Mouse (Mus musculus): ENCODE measurements around the gene Eif4a2. TPM values are rescaled to one million over a fixed set of nuclear protein-coding genes. Genes with fewer than 3 reads are reported as not detected.
A peak's percentile ranks its signal among the peaks of the same experiment; 100 is the strongest.

Eif4a2 gene
- polyA plus RNA-seq, 1 experiment: 143 TPM

GRCm38 (mm10) chr16:23145211-23145610 is 38.0 kb downstream of the Eif4a2 start:
- WGBS: 80% methylated on average over 5 of the region's 5 CpGs
- no peaks in the 10 kb centered on the region for H3K4me1 ChIP-seq (ENCODE audit: control insufficient read depth, insufficient read depth, low read length)
- DNase-seq: no peak
- H3K27me3 ChIP-seq (replicated peaks; ENCODE audit: control insufficient read depth, insufficient read depth, low read length): no peaks in the 10 kb centered on the region
- TF ChIP-seq CTCF (conservative IDR thresholded peaks at IDR 0.05; ENCODE audit: insufficient read depth, insufficient read length, low read depth, low read length) (no peak), POLR2A (IDR thresholded peaks at IDR 0.05; ENCODE audit: low read depth, low read length) (no peak)
- H3K36me3 ChIP-seq (ENCODE audit: control insufficient read depth, insufficient read depth, low read length): no peaks in the 10 kb centered on the region
- H3K27ac ChIP-seq (ENCODE audit: insufficient read depth, low read depth, low read length): no peak overlapping the region
- H3K4me3 ChIP-seq (ENCODE audit: insufficient read depth, low read depth, low read length): no peak overlapping the region

GRCm38 (mm10) chr16:23146280-23146679 is 39.0 kb downstream of the Eif4a2 start, which contains the start of gene Adipoq:
TSS of gene Adipoq (plus strand) at chr16:23146536.
- WGBS: 91% methylated on average over 3 of the region's 3 CpGs
- Histone ChIP-seq H3K27ac (ENCODE audit: insufficient read depth, low read depth, low read length) (no peak within 1 kb of the TSS), H3K4me1 (ENCODE audit: control insufficient read depth, insufficient read depth, low read length) (no peaks in the 10 kb centered on the region)

DNA sequence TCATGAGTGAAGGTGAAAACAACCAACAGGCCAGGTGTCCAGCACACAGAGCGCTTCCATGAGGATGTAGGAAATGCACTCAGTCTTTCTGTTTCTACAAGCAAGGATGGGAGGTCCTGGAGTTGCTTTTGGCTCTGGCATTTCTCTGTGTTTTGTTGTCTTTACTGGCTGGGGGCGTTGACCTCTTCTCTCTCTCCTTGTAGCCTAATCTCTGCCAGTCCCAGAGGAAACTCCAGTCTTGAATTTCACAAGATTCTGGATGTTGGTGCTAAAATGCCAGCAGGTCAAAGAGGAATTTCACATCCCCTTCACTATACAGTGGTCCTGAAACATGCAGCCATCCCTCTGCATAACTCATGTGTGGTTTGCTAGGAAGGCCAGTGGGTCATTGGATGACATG is 41.7 kb downstream of the Eif4a2 start:
- Histone ChIP-seq H3K36me3 (ENCODE audit: control insufficient read depth, insufficient read depth, low read length) (no peaks in the 10 kb centered on the region), H3K4me3 (ENCODE audit: insufficient read depth, low read depth, low read length) (no peak overlapping the region), H3K27me3 (replicated peaks; ENCODE audit: control insufficient read depth, insufficient read depth, low read length) (no peaks in the 10 kb centered on the region), H3K27ac (ENCODE audit: insufficient read depth, low read depth, low read length) (no peak overlapping the region), H3K4me1 (ENCODE audit: control insufficient read depth, insufficient read depth, low read length) (no peaks in the 10 kb centered on the region)
- WGBS: 66% methylated on average over 2 of the region's 2 CpGs
- no peak for TF ChIP-seq CTCF (conservative IDR thresholded peaks at IDR 0.05; ENCODE audit: insufficient read depth, insufficient read length, low read depth, low read length)
- TF ChIP-seq POLR2A (IDR thresholded peaks at IDR 0.05; ENCODE audit: low read depth, low read length): no peak
- DNase-seq: no peak

More at GRCm38 (mm10) chr16:23146280-23146679, 39.0 kb downstream of the Eif4a2 start, which contains the start of gene Adipoq:
- Histone ChIP-seq H3K4me3 (ENCODE audit: insufficient read depth, low read depth, low read length) (no peak within 1 kb of the TSS), H3K36me3 (ENCODE audit: control insufficient read depth, insufficient read depth, low read length) (no peaks in the 10 kb centered on the region), H3K27me3 (replicated peaks; ENCODE audit: control insufficient read depth, insufficient read depth, low read length) (no peaks in the 10 kb centered on the region)
- DNase-seq: no peak
- no peak for TF ChIP-seq CTCF (conservative IDR thresholded peaks at IDR 0.05; ENCODE audit: insufficient read depth, insufficient read length, low read depth, low read length)
- no peak for TF ChIP-seq POLR2A (IDR thresholded peaks at IDR 0.05; ENCODE audit: low read depth, low read length)

DNA sequence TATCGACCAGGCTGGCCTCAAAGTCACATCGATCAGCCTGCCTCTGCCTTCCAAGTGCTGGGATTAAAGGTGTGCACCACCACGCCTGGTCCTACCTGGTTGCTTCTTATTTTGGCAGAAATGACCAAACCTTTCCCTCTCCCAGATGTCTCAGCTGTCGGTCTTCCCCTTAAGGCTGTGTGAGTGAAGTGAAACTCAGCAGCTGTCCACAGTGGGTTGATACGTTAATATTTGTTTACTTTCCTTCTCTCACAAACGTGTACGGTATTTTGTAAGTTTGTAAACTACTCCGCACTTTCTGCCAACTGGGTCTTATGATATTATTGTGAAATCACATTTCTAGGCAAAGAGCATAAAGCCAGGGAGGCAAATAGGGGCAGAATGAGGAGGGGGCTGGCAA is 42.2 kb downstream of the Eif4a2 start:
- no peaks in the 10 kb centered on the region for H3K36me3 ChIP-seq (ENCODE audit: control insufficient read depth, insufficient read depth, low read length)
- WGBS: 75% methylated on average over 8 of the region's 8 CpGs
- H3K27me3 ChIP-seq (replicated peaks; ENCODE audit: control insufficient read depth, insufficient read depth, low read length): no peaks in the 10 kb centered on the region
- no peaks in the 10 kb centered on the region for H3K4me1 ChIP-seq (ENCODE audit: control insufficient read depth, insufficient read depth, low read length)
- DNase-seq: no peak
- no peak for TF ChIP-seq POLR2A (IDR thresholded peaks at IDR 0.05; ENCODE audit: low read depth, low read length)
- no peak for TF ChIP-seq CTCF (conservative IDR thresholded peaks at IDR 0.05; ENCODE audit: insufficient read depth, insufficient read length, low read depth, low read length)
- no peak overlapping the region for H3K27ac ChIP-seq (ENCODE audit: insufficient read depth, low read depth, low read length)
- no peak overlapping the region for H3K4me3 ChIP-seq (ENCODE audit: insufficient read depth, low read depth, low read length)

- Histone ChIP-seq H3K4me3 (ENCODE audit: insufficient read depth, low read depth, low read length) (no peak overlapping the region), H3K36me3 (ENCODE audit: control insufficient read depth, insufficient read depth, low read length) (no peaks in the 10 kb centered on the region), H3K27ac (ENCODE audit: insufficient read depth, low read depth, low read length) (no peak overlapping the region), H3K4me1 (ENCODE audit: control insufficient read depth, insufficient read depth, low read length) (no peaks in the 10 kb centered on the region), H3K27me3 (replicated peaks; ENCODE audit: control insufficient read depth, insufficient read depth, low read length) (no peaks in the 10 kb centered on the region)
- TF ChIP-seq CTCF (conservative IDR thresholded peaks at IDR 0.05; ENCODE audit: insufficient read depth, insufficient read length, low read depth, low read length) (peak; percentile 67), POLR2A (IDR thresholded peaks at IDR 0.05; ENCODE audit: low read depth, low read length) (no peak)
- whole genome bisulfite sequencing: 10% methylated on average over 2 of the region's 2 CpGs
- DNase-seq: peak; percentile 74
These were observed 44.2 kb downstream of the Eif4a2 start for GRCm38 (mm10) chr16:23151423-23151822.

DNA sequence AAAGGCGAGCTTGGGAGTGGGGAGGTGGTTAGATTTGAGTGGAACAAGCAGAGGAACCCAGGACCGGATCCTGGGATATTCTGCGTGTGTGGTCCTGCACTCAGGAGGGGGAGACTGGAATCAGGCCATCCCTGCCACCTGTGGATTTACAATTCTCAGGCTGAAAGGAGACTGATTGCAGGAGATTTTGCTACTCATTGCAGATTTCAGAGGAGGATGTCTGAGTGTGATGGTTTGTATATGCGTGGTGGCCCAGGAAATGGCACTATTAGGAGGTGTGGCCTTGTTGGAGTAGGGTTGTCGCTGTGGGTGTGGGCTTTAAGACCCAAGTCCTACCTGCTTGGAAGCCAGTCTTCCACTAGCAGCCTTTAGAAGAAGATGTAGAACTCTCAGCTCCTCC is 47.0 kb downstream of the Eif4a2 start:
- no peak overlapping the region for H3K4me3 ChIP-seq (ENCODE audit: insufficient read depth, low read depth, low read length)
- WGBS: 87% methylated on average over 5 of the region's 5 CpGs

GRCm38 (mm10) chr16:23157013-23157412 is 49.8 kb downstream of the Eif4a2 start:
- 93% methylated on average over 13 of the region's 13 CpGs for WGBS

More for the DNA sequence above, 47.0 kb downstream of the Eif4a2 start:
- H3K36me3 ChIP-seq (ENCODE audit: control insufficient read depth, insufficient read depth, low read length): no peaks in the 10 kb centered on the region
- no peaks in the 10 kb centered on the region for H3K4me1 ChIP-seq (ENCODE audit: control insufficient read depth, insufficient read depth, low read length)
- TF ChIP-seq CTCF (conservative IDR thresholded peaks at IDR 0.05; ENCODE audit: insufficient read depth, insufficient read length, low read depth, low read length) (no peak), POLR2A (IDR thresholded peaks at IDR 0.05; ENCODE audit: low read depth, low read length) (no peak)
- no peaks in the 10 kb centered on the region for H3K27me3 ChIP-seq (replicated peaks; ENCODE audit: control insufficient read depth, insufficient read depth, low read length)
- DNase-seq: no peak
- H3K27ac ChIP-seq (ENCODE audit: insufficient read depth, low read depth, low read length): no peak overlapping the region

More at GRCm38 (mm10) chr16:23157013-23157412, 49.8 kb downstream of the Eif4a2 start:
- DNase-seq: no peak
- H3K4me3 ChIP-seq (ENCODE audit: insufficient read depth, low read depth, low read length): no peak overlapping the region
- no peak for TF ChIP-seq CTCF (conservative IDR thresholded peaks at IDR 0.05; ENCODE audit: insufficient read depth, insufficient read length, low read depth, low read length)
- H3K27ac ChIP-seq (ENCODE audit: insufficient read depth, low read depth, low read length): no peak overlapping the region
- no peaks in the 10 kb centered on the region for H3K27me3 ChIP-seq (replicated peaks; ENCODE audit: control insufficient read depth, insufficient read depth, low read length)
- H3K4me1 ChIP-seq (ENCODE audit: control insufficient read depth, insufficient read depth, low read length): no peaks in the 10 kb centered on the region
- no peaks in the 10 kb centered on the region for H3K36me3 ChIP-seq (ENCODE audit: control insufficient read depth, insufficient read depth, low read length)
